Mouse (Mus musculus) ES-E14 (cell line): ENCODE measurements at regions not wholly inside any gene's neighbourhood (a gene's known extent, or its start where the extent isn't known, plus 50 kb on each side); places are given as distances from the start of the nearest gene placed in this dataset.

ENCODE experiments used
- ZC3H11A ChIP-seq: IDR thresholded peaks from 2 replicates; pipeline ENCODE4 v1.6.1; 2012; ENCODE audit warnings: low read depth, mild to moderate bottlenecking, inconsistent platforms, low read length, borderline replicate concordance
- ZNF384 ChIP-seq: IDR thresholded peaks from 2 replicates; pipeline ENCODE4 v1.6.1; 2012; ENCODE audit warnings: low read depth, low read length, inconsistent platforms

DNA sequence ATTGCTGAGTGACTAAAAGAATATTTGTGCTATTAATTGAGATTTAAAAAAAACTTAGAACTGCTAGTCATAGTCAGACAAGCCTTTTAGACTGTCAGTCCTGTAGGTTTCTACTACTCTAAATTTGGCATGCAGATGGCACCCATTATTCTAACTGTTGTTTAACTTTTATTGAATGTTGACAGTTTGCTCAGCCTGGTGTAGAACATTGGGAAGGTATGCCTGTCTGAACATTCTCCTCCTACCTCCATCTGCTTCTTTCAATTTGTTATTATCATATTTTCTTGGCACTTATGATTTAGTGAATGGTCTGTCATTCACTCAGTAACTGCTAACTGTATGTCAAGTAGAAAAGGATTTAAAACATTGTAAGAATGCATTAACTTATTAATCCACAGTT lies 130.9 kb downstream of the Gmnc start:
- TF ChIP-seq ZNF384 (no peak), ZC3H11A (no peak)
